Mouse (Mus musculus) bone marrow, adult 2 months (tissue): ENCODE measurements around the gene Sh2d6.

Experiments used
- CTCF ChIP-seq: fragments of 200-500 bp; IDR thresholded peaks from 2 replicates; pipeline ENCODE4 v1.5.1; 2011; ENCODE audit warnings: low read length, control low read depth; ENCODE audit not compliant: control insufficient read depth, insufficient read depth
- POLR2A ChIP-seq: fragments of 200-500 bp; IDR thresholded peaks from 2 replicates; pipeline ENCODE4 v1.6.1; 2011; ENCODE audit warnings: low read depth, mild to moderate bottlenecking, control low read depth, low read length, borderline replicate concordance; ENCODE audit not compliant: control insufficient read depth

DNA sequence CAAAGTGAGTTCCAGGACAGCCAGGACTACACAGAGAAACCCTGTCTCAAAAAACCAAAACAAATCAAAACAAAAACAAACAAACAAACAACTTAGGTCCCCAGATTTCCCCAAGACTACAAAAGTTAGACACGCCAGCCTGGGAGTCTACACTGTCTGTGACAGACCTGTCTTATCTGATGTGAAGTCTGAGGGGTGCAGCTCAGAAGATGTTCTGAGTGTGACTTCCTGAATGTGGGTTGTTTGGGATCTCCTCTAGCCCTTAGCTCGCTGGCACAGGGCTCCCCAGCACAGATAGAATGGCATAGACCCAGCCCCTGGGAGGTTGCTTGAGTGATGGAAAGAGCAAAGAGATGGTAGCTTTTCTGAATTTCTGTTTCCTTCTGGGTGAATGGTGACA, 2.7 kb upstream of the Sh2d6 start:
- TF ChIP-seq CTCF, result no peak
- TF ChIP-seq POLR2A, result no peak
